Mouse (Mus musculus) small intestine, adult 2 months (tissue): Measurements from ENCODE around the gene Dennd2a.

ENCODE experiments used
- CTCF ChIP-seq: fragments of 200-500 bp; IDR thresholded peaks from 2 replicates; pipeline ENCODE4 v1.5.1; 2012; ENCODE audit warnings: low read depth, mild to moderate bottlenecking, control low read depth, inconsistent platforms, low read length, moderate library complexity, mixed read lengths; ENCODE audit not compliant: insufficient replicate concordance, insufficient read length; ENCODE audit errors: extremely low read depth
- POLR2A ChIP-seq: fragments of 200-500 bp; IDR thresholded peaks from 2 replicates; pipeline ENCODE4 v1.6.1; 2012; ENCODE audit warnings: low read depth, mild to moderate bottlenecking, control low read depth, inconsistent platforms, low read length, moderate library complexity

GRCm38 (mm10) chr6:39515739-39516131 lies 41.9 kb downstream of the Dennd2a start:
- TF ChIP-seq CTCF: no peak
- no peak for TF ChIP-seq POLR2A
